In genomic region chr8:70682193-70682592, GRCm38 (mm10) we compare ENCODE assay signal across 8 mouse cellular contexts. TPM values are rescaled to one million over a fixed set of nuclear protein-coding genes. Genes with fewer than 3 reads are reported as not detected.
DNase-seq lines count a peak whose midpoint lies in the region; ATAC-seq and TF ChIP-seq lines count a peak whose summit lies in the region.

No protein-coding gene starts in this region.

- peak; percentile 55 to 76 for DNase-seq in left cerebral cortex, adult 2 months (ENCODE audit: extremely low spot score in 1 of 2, low spot score in 2 of 2)
- no peak for DNase-seq in left cerebral cortex, postnatal 14 days (ENCODE audit: low spot score in 2 of 2)
- DNase-seq in brain, adult 2 months (ENCODE audit: low read depth, low spot score): peak; percentile 84
- DNase-seq in heart, adult 9 months (ENCODE audit: low spot score in 2 of 2): peak; percentile 83 to 90
- DNase-seq in kidney, postnatal 4 days: peak; percentile 67 to 84
- no peak for DNase-seq in midbrain, embryonic 14.5 days
- no peak for DNase-seq in cerebellum, adult 9-10 months

- peaks cover 23% of the 10 kb centered on the region for H3K36me3 ChIP-seq in midbrain, embryonic 14.5 days (ENCODE audit: control insufficient read depth, insufficient read depth, low read length)

- 0 out of 2 replicates have a peak overlapping the region, but pooled peaks have one; percentile 20 for H3K9ac ChIP-seq in midbrain, embryonic 14.5 days (replicated peaks; ENCODE audit: low read length)

- H3K27me3 ChIP-seq in midbrain, embryonic 14.5 days (ENCODE audit: control insufficient read depth, insufficient read depth, low read length): no peaks in the 10 kb centered on the region

- no peak overlapping the region for H3K4me3 ChIP-seq in left cerebral cortex, adult 2 months
- no peak overlapping the region for H3K4me3 ChIP-seq in midbrain, embryonic 14.5 days (replicated peaks; ENCODE audit: low read depth, low read length)

- no peaks in the 10 kb centered on the region for H3K9me3 ChIP-seq in midbrain, embryonic 14.5 days (ENCODE audit: control insufficient read depth, low read length)

- H3K27ac ChIP-seq in left cerebral cortex, adult 2 months: peak overlapping the region; percentile 88
- H3K27ac ChIP-seq in midbrain, embryonic 14.5 days (replicated peaks; ENCODE audit: low read depth, low read length): no peak overlapping the region

- no peak for ATAC-seq in midbrain, embryonic 14.5 days (ENCODE audit: low FRiP score, low TSS enrichment)
- ATAC-seq in monocyte, adult 5-6 weeks (replicated peaks; ENCODE audit: insufficient number of reproducible peaks, low FRiP score, low TSS enrichment, poor library complexity, severe bottlenecking): no peak

- intact Hi-C loops in left cerebral cortex, adult 2 months (cut with DNase I): no loop called here
- intact Hi-C loops in left cerebral cortex, postnatal 14 days (cut with DNase I): no loop called here

- 10% methylated on average over 19 of the region's 19 CpGs for WGBS in midbrain, embryonic 14.5 days

- H3K4me1 ChIP-seq in midbrain, embryonic 14.5 days (ENCODE audit: control insufficient read depth, insufficient read depth, low read length): 0 out of 2 replicates have a peak, but pooled peaks cover 4% of the 10 kb centered on the region

- TF ChIP-seq CTCF in left cerebral cortex, adult 2 months (IDR thresholded peaks at IDR 0.05): no peak; the same call in 1 of the 2 replicates

- no peak overlapping the region for H3K4me2 ChIP-seq in midbrain, embryonic 14.5 days (ENCODE audit: low read length)

RNA-seq across cellular contexts. Expression of gene Lsm4, which starts 9.1 kb away (rescaled TPM):
- 10 to 100 TPM; 62.1 to 62.9 TPM for total RNA-seq in left cerebral cortex, adult 2 months (2021)
- 10 to 100 TPM; 64.3 to 69.7 TPM for total RNA-seq in left cerebral cortex, postnatal 14 days (2021)
- polyA plus RNA-seq in midbrain, embryonic 14.5 days (2014; fragmentation: Nextera tagmentation; extraction: Ambion mirVana): 175 and 201 TPM in 2 replicates
- total RNA-seq in monocyte, adult 5-6 weeks (2017): 69.1 to 93.3 TPM (median 80.9 TPM) in 3 replicates

RNA-seq across cellular contexts. Expression of gene Jund, which starts 16.6 kb away (rescaled TPM):
- 100 to 1,000 TPM; 247 to 264 TPM for total RNA-seq in left cerebral cortex, adult 2 months (2021)
- total RNA-seq in left cerebral cortex, postnatal 14 days (2021): 100 to 1,000 TPM; 165 to 193 TPM
- 104 and 119 TPM in 2 replicates for polyA plus RNA-seq in midbrain, embryonic 14.5 days (2014; fragmentation: Nextera tagmentation; extraction: Ambion mirVana)
- total RNA-seq in monocyte, adult 5-6 weeks (2017): 131 to 182 TPM (median 168 TPM) in 3 replicates

RNA-seq across cellular contexts. Expression of gene Iqcn, which starts 21.1 kb away (rescaled TPM):
- under 1 TPM; 0.16 to 0.21 TPM for total RNA-seq in left cerebral cortex, adult 2 months (2021)
- total RNA-seq in left cerebral cortex, postnatal 14 days (2021): under 1 TPM in 1 of 2 experiments, not detected in 1; 0.08 TPM
- polyA plus RNA-seq in midbrain, embryonic 14.5 days (2014; fragmentation: Nextera tagmentation; extraction: Ambion mirVana): 0.05 TPM in 2 replicates
- 0.67 to 0.78 TPM in 2 of 3 replicates, not detected in the other for total RNA-seq in monocyte, adult 5-6 weeks (2017)

RNA-seq across cellular contexts. Expression of gene Pgpep1, which starts 22.0 kb away (rescaled TPM):
- 10 to 100 TPM; 15.5 to 17.5 TPM for total RNA-seq in left cerebral cortex, adult 2 months (2021)
- 10 to 100 TPM; 14.8 to 19.0 TPM for total RNA-seq in left cerebral cortex, postnatal 14 days (2021)
- 86.9 and 95.8 TPM in 2 replicates for polyA plus RNA-seq in midbrain, embryonic 14.5 days (2014; fragmentation: Nextera tagmentation; extraction: Ambion mirVana)
- 2.3 to 4.9 TPM (median 3.3 TPM) in 3 replicates for total RNA-seq in monocyte, adult 5-6 weeks (2017)

RNA-seq across cellular contexts. Expression of gene Gm3336, which starts 36.1 kb away (rescaled TPM):
- total RNA-seq in left cerebral cortex, adult 2 months (2021): not detected
- not detected for total RNA-seq in left cerebral cortex, postnatal 14 days (2021)
- not detected in 2 replicates for polyA plus RNA-seq in midbrain, embryonic 14.5 days (2014; fragmentation: Nextera tagmentation; extraction: Ambion mirVana)
- total RNA-seq in monocyte, adult 5-6 weeks (2017): not detected in 3 replicates

Comparison
In these comparisons a context has a peak if more than half of its experiments do, and no peak if none do; other contexts are left out.
1. DNase-seq: peak in left cerebral cortex, adult 2 months (2 of 2), brain, adult 2 months (single experiment), heart, adult 9 months (2 of 2) and kidney, postnatal 4 days (2 of 2); none in left cerebral cortex, postnatal 14 days (0 of 2), midbrain, embryonic 14.5 days (single experiment) and cerebellum, adult 9-10 months (single experiment).